Mouse (Mus musculus): ENCODE results near the gene Dcbld1. TPM values are rescaled to one million over a fixed set of nuclear protein-coding genes. Genes with fewer than 3 reads are reported as not detected.
"Not testable (repeated sequence)": the region's sequence is repeated elsewhere in the genome, so short reads cannot be mapped to it uniquely, and the experiment has no call there.

Gene Dcbld1
- polyA plus RNA-seq, 1 experiment from 2014 or later = 34.1 TPM

GRCm38 (mm10) chr10:52274001-52274909, 40.8 kb downstream of the Dcbld1 start:
- Histone ChIP-seq H3K27me3 (replicated peaks; ENCODE audit: control insufficient read depth, insufficient read depth, low read length) (no peaks in the 10 kb centered on the region), H3K4me2 (ENCODE audit: low read length) (no peak overlapping the region), H3K4me1 (replicated peaks; ENCODE audit: control insufficient read depth, insufficient read depth, low read length) (no peaks in the 10 kb centered on the region), H3K9me3 (ENCODE audit: control insufficient read depth, low read length) (no peaks in the 10 kb centered on the region), H3K9ac (ENCODE audit: low read length) (no peak overlapping the region), H3K27ac (ENCODE audit: low read depth) (no peak overlapping the region), H3K36me3 (ENCODE audit: control insufficient read depth, insufficient read depth, low read length) (no peaks in the 10 kb centered on the region), H3K4me3 (ENCODE audit: low read depth, low read length) (no peak overlapping the region)
- WGBS = 64% methylated on average over 8 of the region's 8 CpGs
- DNase-seq (ENCODE audit: low spot score) (no peak), ATAC-seq (replicated peaks; ENCODE audit: low FRiP score, low TSS enrichment, low read depth) (no peak)

- Histone ChIP-seq H3K36me3 (ENCODE audit: control insufficient read depth, insufficient read depth, low read length) (no peaks in the 10 kb centered on the region), H3K4me3 (ENCODE audit: low read depth, low read length) (no peak overlapping the region), H3K27me3 (replicated peaks; ENCODE audit: control insufficient read depth, insufficient read depth, low read length) (no peaks in the 10 kb centered on the region), H3K9me3 (ENCODE audit: control insufficient read depth, low read length) (no peaks in the 10 kb centered on the region), H3K9ac (ENCODE audit: low read length) (no peak overlapping the region), H3K4me2 (ENCODE audit: low read length) (no peak overlapping the region), H3K4me1 (replicated peaks; ENCODE audit: control insufficient read depth, insufficient read depth, low read length) (no peaks in the 10 kb centered on the region), H3K27ac (ENCODE audit: low read depth) (no peak overlapping the region)
- 66% methylated on average over 15 of the region's 15 CpGs for WGBS
- DNase-seq (ENCODE audit: low spot score) (no peak), ATAC-seq (replicated peaks; ENCODE audit: low FRiP score, low TSS enrichment, low read depth) (no peak)
Observed at GRCm38 (mm10) chr10:52274910-52275604, 41.6 kb downstream of the Dcbld1 start.

- 90% methylated on average over 3 of the region's 3 CpGs for WGBS
- Histone ChIP-seq H3K4me2 (ENCODE audit: low read length) (no peak overlapping the region), H3K27me3 (replicated peaks; ENCODE audit: control insufficient read depth, insufficient read depth, low read length) (no peaks in the 10 kb centered on the region), H3K4me1 (replicated peaks; ENCODE audit: control insufficient read depth, insufficient read depth, low read length) (no peaks in the 10 kb centered on the region), H3K9ac (ENCODE audit: low read length) (no peak overlapping the region), H3K27ac (ENCODE audit: low read depth) (no peak overlapping the region), H3K9me3 (ENCODE audit: control insufficient read depth, low read length) (no peaks in the 10 kb centered on the region), H3K36me3 (ENCODE audit: control insufficient read depth, insufficient read depth, low read length) (no peaks in the 10 kb centered on the region), H3K4me3 (ENCODE audit: low read depth, low read length) (no peak overlapping the region)
- no peak for ATAC-seq (replicated peaks; ENCODE audit: low FRiP score, low TSS enrichment, low read depth)
- DNase-seq (ENCODE audit: low spot score) = no peak
Observed at GRCm38 (mm10) chr10:52276579-52276978, 43.2 kb downstream of the Dcbld1 start.

- H3K4me2 ChIP-seq (ENCODE audit: low read length); H3K4me1 ChIP-seq (replicated peaks; ENCODE audit: control insufficient read depth, insufficient read depth, low read length); ATAC-seq (replicated peaks; ENCODE audit: low FRiP score, low TSS enrichment, low read depth); DNase-seq (ENCODE audit: low spot score); H3K27ac ChIP-seq (ENCODE audit: low read depth); H3K9ac ChIP-seq (ENCODE audit: low read length); H3K4me3 ChIP-seq (ENCODE audit: low read depth, low read length); H3K9me3 ChIP-seq (ENCODE audit: control insufficient read depth, low read length); H3K27me3 ChIP-seq (replicated peaks; ENCODE audit: control insufficient read depth, insufficient read depth, low read length); H3K36me3 ChIP-seq (ENCODE audit: control insufficient read depth, insufficient read depth, low read length): not testable (repeated sequence)
- WGBS = 79% methylated on average over 8 of the region's 8 CpGs
Observed at GRCm38 (mm10) chr10:52277564-52277963, 44.1 kb downstream of the Dcbld1 start.

GRCm38 (mm10) chr10:52278011-52278434, 44.6 kb downstream of the Dcbld1 start:
- H3K4me1 ChIP-seq (replicated peaks; ENCODE audit: control insufficient read depth, insufficient read depth, low read length) = no peaks in the 10 kb centered on the region
- 52% methylated on average over 9 of the region's 9 CpGs for WGBS
- no peaks in the 10 kb centered on the region for H3K36me3 ChIP-seq (ENCODE audit: control insufficient read depth, insufficient read depth, low read length)
- ATAC-seq (replicated peaks; ENCODE audit: low FRiP score, low TSS enrichment, low read depth) (peak; percentile 74), DNase-seq (ENCODE audit: low spot score) (peak; percentile 60)
- no peak overlapping the region for H3K9ac ChIP-seq (ENCODE audit: low read length)
- H3K27ac ChIP-seq (ENCODE audit: low read depth) = no peak overlapping the region
- no peak overlapping the region for H3K4me3 ChIP-seq (ENCODE audit: low read depth, low read length)
- no peaks in the 10 kb centered on the region for H3K27me3 ChIP-seq (replicated peaks; ENCODE audit: control insufficient read depth, insufficient read depth, low read length)
- H3K9me3 ChIP-seq (ENCODE audit: control insufficient read depth, low read length) = no peaks in the 10 kb centered on the region
- H3K4me2 ChIP-seq (ENCODE audit: low read length) = no peak overlapping the region

GRCm38 (mm10) chr10:52278866-52279265, 45.4 kb downstream of the Dcbld1 start:
- no peak for ATAC-seq (replicated peaks; ENCODE audit: low FRiP score, low TSS enrichment, low read depth)
- H3K4me3 ChIP-seq (ENCODE audit: low read depth, low read length) = no peak overlapping the region
- H3K9me3 ChIP-seq (ENCODE audit: control insufficient read depth, low read length) = no peaks in the 10 kb centered on the region
- no peaks in the 10 kb centered on the region for H3K36me3 ChIP-seq (ENCODE audit: control insufficient read depth, insufficient read depth, low read length)
- H3K27ac ChIP-seq (ENCODE audit: low read depth) = no peak overlapping the region
- DNase-seq (ENCODE audit: low spot score) = no peak
- WGBS = 52% methylated on average over 3 of the region's 3 CpGs
- no peak overlapping the region for H3K9ac ChIP-seq (ENCODE audit: low read length)
- no peaks in the 10 kb centered on the region for H3K27me3 ChIP-seq (replicated peaks; ENCODE audit: control insufficient read depth, insufficient read depth, low read length)
- H3K4me2 ChIP-seq (ENCODE audit: low read length) = no peak overlapping the region
- H3K4me1 ChIP-seq (replicated peaks; ENCODE audit: control insufficient read depth, insufficient read depth, low read length) = no peaks in the 10 kb centered on the region

GRCm38 (mm10) chr10:52279876-52280275, 46.5 kb downstream of the Dcbld1 start:
- no peak for ATAC-seq (replicated peaks; ENCODE audit: low FRiP score, low TSS enrichment, low read depth)
- H3K27ac ChIP-seq (ENCODE audit: low read depth) = no peak overlapping the region
- H3K4me2 ChIP-seq (ENCODE audit: low read length) = no peak overlapping the region
- H3K36me3 ChIP-seq (ENCODE audit: control insufficient read depth, insufficient read depth, low read length) = no peaks in the 10 kb centered on the region
- no peak overlapping the region for H3K4me3 ChIP-seq (ENCODE audit: low read depth, low read length)
- no peaks in the 10 kb centered on the region for H3K27me3 ChIP-seq (replicated peaks; ENCODE audit: control insufficient read depth, insufficient read depth, low read length)
- 80% methylated on average over 4 of the region's 4 CpGs for WGBS
- no peaks in the 10 kb centered on the region for H3K9me3 ChIP-seq (ENCODE audit: control insufficient read depth, low read length)
- H3K9ac ChIP-seq (ENCODE audit: low read length) = no peak overlapping the region
- H3K4me1 ChIP-seq (replicated peaks; ENCODE audit: control insufficient read depth, insufficient read depth, low read length) = no peaks in the 10 kb centered on the region
- no peak for DNase-seq (ENCODE audit: low spot score)

- Histone ChIP-seq H3K4me3 (ENCODE audit: low read depth, low read length) (no peak overlapping the region), H3K9ac (ENCODE audit: low read length) (no peak overlapping the region), H3K4me1 (replicated peaks; ENCODE audit: control insufficient read depth, insufficient read depth, low read length) (no peaks in the 10 kb centered on the region), H3K27ac (ENCODE audit: low read depth) (no peak overlapping the region), H3K4me2 (ENCODE audit: low read length) (no peak overlapping the region), H3K27me3 (replicated peaks; ENCODE audit: control insufficient read depth, insufficient read depth, low read length) (no peaks in the 10 kb centered on the region), H3K36me3 (ENCODE audit: control insufficient read depth, insufficient read depth, low read length) (peaks cover 5% of the 10 kb centered on the region; the same call in 1 of the 2 replicates), H3K9me3 (ENCODE audit: control insufficient read depth, low read length) (no peaks in the 10 kb centered on the region)
- DNase-seq (ENCODE audit: low spot score) (no peak), ATAC-seq (replicated peaks; ENCODE audit: low FRiP score, low TSS enrichment, low read depth) (no peak)
- 92% methylated on average over 3 of the region's 3 CpGs for WGBS
Observed at GRCm38 (mm10) chr10:52280623-52281022, 47.2 kb downstream of the Dcbld1 start.
